In genomic region chr5:105792331-105792801, GRCm38 (mm10) we compare ENCODE assay signal across 8 mouse cellular contexts.
DNase-seq lines count a peak whose midpoint lies in the region; ATAC-seq and TF ChIP-seq lines count a peak whose summit lies in the region.

No protein-coding gene starts in this region.

- in situ Hi-C loops in Patski (cut with MboI; ENCODE audit: low pct_unique_long_range_greater_than_20kb): loop anchor here (5.0 to 10.0 kb wide), 2 partner anchors 75 to 98 kb away; partner anchors contain the start of gene Lrrc8d

- H3K4me1 ChIP-seq in embryonic facial prominence, embryonic 10.5 days: peaks cover 57% of the 10 kb centered on the region
- H3K4me1 ChIP-seq in hindbrain, embryonic 10.5 days (replicated peaks): peaks cover 46% of the 10 kb centered on the region
- peaks cover 22% of the 10 kb centered on the region for H3K4me1 ChIP-seq in limb, embryonic 15.5 days
- H3K4me1 ChIP-seq in neural tube, embryonic 12.5 days: peaks cover 19% of the 10 kb centered on the region

- H3K27ac ChIP-seq in embryonic facial prominence, embryonic 10.5 days (replicated peaks): peak overlapping the region; percentile 66
- peak overlapping the region; percentile 50 for H3K27ac ChIP-seq in hindbrain, embryonic 10.5 days
- no peak overlapping the region for H3K27ac ChIP-seq in limb, embryonic 15.5 days
- H3K27ac ChIP-seq in neural tube, embryonic 12.5 days: no peak overlapping the region

- no peaks in the 10 kb centered on the region for H3K36me3 ChIP-seq in embryonic facial prominence, embryonic 10.5 days (replicated peaks)
- no peaks in the 10 kb centered on the region for H3K36me3 ChIP-seq in hindbrain, embryonic 10.5 days
- H3K36me3 ChIP-seq in limb, embryonic 15.5 days: no peaks in the 10 kb centered on the region
- no peaks in the 10 kb centered on the region for H3K36me3 ChIP-seq in neural tube, embryonic 12.5 days

- peak; percentile 77 for ATAC-seq in Patski
- ATAC-seq in limb, embryonic 15.5 days (ENCODE audit: insufficient number of reproducible peaks, low FRiP score, low TSS enrichment, low read depth): no peak
- 0 out of 2 replicates have a peak, but pooled peaks have one; percentile 17 for ATAC-seq in neural tube, embryonic 12.5 days (ENCODE audit: low FRiP score, low read depth)

- 35% methylated on average over 8 of the region's 8 CpGs for WGBS in embryonic facial prominence, embryonic 10.5 days
- WGBS in hindbrain, embryonic 10.5 days: 34% methylated on average over 8 of the region's 8 CpGs
- WGBS in limb, embryonic 15.5 days: 35% methylated on average over 8 of the region's 8 CpGs
- 43% methylated on average over 8 of the region's 8 CpGs for WGBS in neural tube, embryonic 12.5 days

- no peaks in the 10 kb centered on the region for H3K27me3 ChIP-seq in Patski
- no peaks in the 10 kb centered on the region for H3K27me3 ChIP-seq in embryonic facial prominence, embryonic 10.5 days (replicated peaks; ENCODE audit: low read depth, poor library complexity, severe bottlenecking)
- no peaks in the 10 kb centered on the region for H3K27me3 ChIP-seq in hindbrain, embryonic 10.5 days (ENCODE audit: insufficient read depth, poor library complexity, severe bottlenecking)
- H3K27me3 ChIP-seq in limb, embryonic 15.5 days: no peaks in the 10 kb centered on the region
- H3K27me3 ChIP-seq in neural tube, embryonic 12.5 days (replicated peaks): no peaks in the 10 kb centered on the region

- CTCF ChIA-PET in Patski (lab: Charles Lee): interaction anchor here (0.9 to 1.8 kb wide), 6 partner anchors 8 to 108 kb away, joined by 3 to 8 read pairs (median 4); no protein-coding TSS in a partner anchor

- peak overlapping the region; percentile 29; the same call in 1 of the 2 replicates for H3K4me3 ChIP-seq in embryonic facial prominence, embryonic 10.5 days
- peak overlapping the region; percentile 18; the same call in 1 of the 2 replicates for H3K4me3 ChIP-seq in hindbrain, embryonic 10.5 days
- no peak overlapping the region for H3K4me3 ChIP-seq in limb, embryonic 15.5 days
- H3K4me3 ChIP-seq in neural tube, embryonic 12.5 days: no peak overlapping the region

- POLR2A ChIA-PET in Patski (lab: Charles Lee): interaction anchor here (0.6 to 1.6 kb wide), 7 partner anchors 9 to 93 kb away, joined by 3 to 6 read pairs (median 3); partner anchors contain the start of gene Lrrc8d

- no peaks in the 10 kb centered on the region for H3K9me3 ChIP-seq in embryonic facial prominence, embryonic 10.5 days
- no peaks in the 10 kb centered on the region for H3K9me3 ChIP-seq in hindbrain, embryonic 10.5 days
- no peaks in the 10 kb centered on the region for H3K9me3 ChIP-seq in limb, embryonic 15.5 days
- no peaks in the 10 kb centered on the region for H3K9me3 ChIP-seq in neural tube, embryonic 12.5 days

- 0 out of 2 replicates have a peak overlapping the region, but pooled peaks have one; percentile 5 for H3K4me2 ChIP-seq in limb, embryonic 15.5 days
- 0 out of 2 replicates have a peak overlapping the region, but pooled peaks have one; percentile 19 for H3K4me2 ChIP-seq in neural tube, embryonic 12.5 days (replicated peaks)

- H3K9ac ChIP-seq in limb, embryonic 15.5 days: no peak overlapping the region
- H3K9ac ChIP-seq in neural tube, embryonic 12.5 days: no peak overlapping the region

- no peak for DNase-seq in Patski (ENCODE audit: low read depth, low spot score)
- no peak for DNase-seq in embryonic facial prominence, embryonic 10.5 days (ENCODE audit: low spot score)
- DNase-seq in hindbrain, embryonic 10.5 days (ENCODE audit: low spot score): no peak
- no peak for DNase-seq in thymus, adult 18-20 months
- DNase-seq in frontal cortex, postnatal 25 days (ENCODE audit: low spot score in 2 of 2): no peak
- no peak for DNase-seq in frontal cortex, postnatal 10 days (ENCODE audit: low spot score in 2 of 2)

- TF ChIP-seq CTCF in Patski (IDR thresholded peaks at IDR 0.05): no peak

Comparison
In these comparisons a context has a peak if more than half of its experiments do, and no peak if none do; other contexts are left out.
1. H3K27ac ChIP-seq: peak in embryonic facial prominence, embryonic 10.5 days (single experiment) and hindbrain, embryonic 10.5 days (single experiment); none in limb, embryonic 15.5 days (single experiment) and neural tube, embryonic 12.5 days (single experiment).
2. H3K4me3 ChIP-seq: peak in embryonic facial prominence, embryonic 10.5 days (single experiment) and hindbrain, embryonic 10.5 days (single experiment); none in limb, embryonic 15.5 days (single experiment) and neural tube, embryonic 12.5 days (single experiment).